Mouse (Mus musculus): ENCODE measurements at regions not wholly inside any gene's neighbourhood (a gene's known extent, or its start where the extent isn't known, plus 50 kb on each side); places are given as distances from the start of the nearest gene placed in this dataset.

DNA sequence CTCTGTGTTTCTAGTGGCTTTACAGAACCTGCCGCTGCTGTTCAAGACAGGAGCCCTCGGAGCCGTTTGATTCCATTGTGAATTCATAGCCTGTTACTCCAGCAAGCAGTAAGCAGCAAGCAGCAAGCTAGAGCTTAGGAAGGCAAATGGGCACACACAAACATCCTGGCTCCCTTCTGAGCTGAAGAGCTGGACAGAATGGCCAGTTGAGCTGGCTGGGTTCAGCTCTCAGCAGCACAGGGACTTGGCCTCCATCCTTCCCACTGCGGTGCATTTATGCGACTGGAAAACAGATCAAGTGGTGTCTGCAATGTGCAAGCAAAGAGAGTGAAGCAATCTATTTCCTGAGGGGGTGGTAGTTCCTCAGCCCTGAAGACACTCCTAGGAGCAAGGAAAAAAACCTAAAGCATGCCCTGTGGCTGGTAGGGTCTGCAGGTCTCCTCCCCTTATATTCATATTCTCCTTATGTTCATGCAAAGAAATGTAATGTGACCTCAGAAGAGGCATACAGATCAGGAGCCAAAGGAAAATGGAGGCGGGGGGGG lies 513.9 kb upstream of the Gulo start:
- no peak overlapping the region for H3K27ac ChIP-seq (replicated peaks)
- ATAC-seq (ENCODE audit: extremely low read depth, insufficient number of reproducible peaks, low FRiP score, low TSS enrichment) = no peak
- whole genome bisulfite sequencing = 72% methylated on average over 6 of the region's 6 CpGs

DNA sequence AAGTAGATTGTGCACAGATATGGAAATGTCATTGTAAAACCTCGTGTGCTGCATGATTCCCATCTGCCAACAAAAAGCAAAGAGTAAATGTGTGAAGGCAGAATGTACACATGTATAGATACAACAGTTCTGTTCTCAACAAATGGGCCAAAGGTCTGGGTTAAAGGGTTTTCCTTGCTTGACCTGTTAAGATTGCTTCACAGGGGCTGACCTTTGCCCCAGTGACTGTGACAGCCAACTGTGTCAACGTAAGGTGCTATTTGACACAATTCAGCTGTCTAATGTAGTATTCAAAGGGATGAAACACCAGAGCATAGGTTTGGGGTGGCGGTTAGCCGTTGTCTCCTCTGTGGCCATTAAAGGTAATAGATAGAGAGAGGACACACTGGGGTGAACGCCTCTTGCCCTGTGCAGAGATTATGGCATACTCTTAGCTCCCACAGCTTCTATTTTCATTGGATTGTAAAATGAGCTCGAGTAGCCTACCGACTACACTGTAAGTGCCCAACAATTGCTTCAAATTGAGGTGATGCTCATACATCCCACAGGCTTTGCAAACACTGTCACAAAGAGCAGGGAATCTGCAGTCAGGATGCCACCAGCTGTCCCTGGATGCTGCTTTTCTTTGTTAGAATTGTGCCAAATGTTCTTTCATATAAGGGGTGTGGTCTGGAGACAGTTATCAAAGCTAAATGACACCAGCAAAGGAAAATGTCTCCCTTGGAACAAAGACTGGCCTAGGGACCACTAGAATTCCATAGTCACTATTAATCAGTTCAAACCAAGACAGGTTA lies 513.0 kb upstream of the Gulo start:
- no peak overlapping the region for H3K27ac ChIP-seq (replicated peaks)
- H3K9me3 ChIP-seq = no peaks in the 10 kb centered on the region
- H3K27me3 ChIP-seq (replicated peaks) = no peaks in the 10 kb centered on the region
- 54% methylated on average over 7 of the region's 7 CpGs for WGBS
- H3K36me3 ChIP-seq = no peaks in the 10 kb centered on the region
- no peaks in the 10 kb centered on the region for H3K4me1 ChIP-seq
- ATAC-seq (ENCODE audit: extremely low read depth, insufficient number of reproducible peaks, low FRiP score, low TSS enrichment) = no peak
- no peak overlapping the region for H3K4me2 ChIP-seq
- no peak overlapping the region for H3K9ac ChIP-seq
- H3K4me3 ChIP-seq = no peak overlapping the region

More for the DNA sequence above, 513.9 kb upstream of the Gulo start:
- Histone ChIP-seq H3K4me3 (no peak overlapping the region), H3K9me3 (no peaks in the 10 kb centered on the region), H3K4me1 (no peaks in the 10 kb centered on the region), H3K9ac (no peak overlapping the region), H3K27me3 (replicated peaks) (no peaks in the 10 kb centered on the region), H3K4me2 (no peak overlapping the region), H3K36me3 (no peaks in the 10 kb centered on the region)

DNA sequence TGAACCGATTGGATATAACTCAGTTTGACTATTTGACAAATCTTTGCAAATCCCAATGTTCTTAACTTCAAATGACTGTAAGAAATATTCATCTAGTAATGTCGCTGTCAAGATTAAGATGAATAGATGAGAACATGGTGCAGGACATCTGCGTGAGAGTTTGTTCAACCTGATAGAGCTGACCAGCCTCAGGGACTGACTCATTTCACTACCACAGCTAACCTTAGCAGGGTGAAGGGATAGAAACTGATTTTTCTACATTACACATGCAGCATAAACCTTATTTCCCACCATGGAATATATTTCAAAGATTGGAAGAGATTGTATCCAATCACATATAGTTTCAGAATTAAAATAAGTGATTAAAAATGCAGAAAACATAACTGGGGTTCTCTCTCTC lies 507.8 kb upstream of the Gulo start:
- no peak overlapping the region for H3K4me3 ChIP-seq
- WGBS = 77% methylated on average over 3 of the region's 3 CpGs
- H3K27me3 ChIP-seq (replicated peaks) = no peaks in the 10 kb centered on the region
- no peak overlapping the region for H3K27ac ChIP-seq (replicated peaks)
- ATAC-seq (ENCODE audit: extremely low read depth, insufficient number of reproducible peaks, low FRiP score, low TSS enrichment) = no peak
- H3K9ac ChIP-seq = no peak overlapping the region
- H3K9me3 ChIP-seq = 0 out of 2 replicates have a peak, but pooled peaks cover 4% of the 10 kb centered on the region
- no peaks in the 10 kb centered on the region for H3K4me1 ChIP-seq
- H3K4me2 ChIP-seq = no peak overlapping the region
- no peaks in the 10 kb centered on the region for H3K36me3 ChIP-seq

DNA sequence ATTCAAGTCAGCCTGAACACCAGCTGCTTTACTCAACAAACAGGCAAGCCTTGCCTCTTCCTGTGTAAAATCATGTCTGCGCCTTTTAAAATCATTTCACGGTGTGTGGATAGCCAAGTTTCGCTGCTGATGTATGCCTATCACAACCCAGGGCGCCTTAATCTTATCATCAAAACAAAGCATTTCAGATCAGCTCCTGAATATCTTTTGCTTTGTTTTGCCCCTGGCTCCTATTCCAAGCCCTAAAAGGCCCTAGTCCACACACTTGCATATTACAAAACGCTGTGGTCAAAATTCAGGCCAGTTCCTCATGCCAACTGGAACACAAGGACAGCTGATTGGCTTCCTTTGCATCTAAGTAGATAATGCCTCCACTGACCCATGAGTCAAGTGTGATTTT lies 501.7 kb upstream of the Gulo start:
- Histone ChIP-seq H3K4me2 (no peak overlapping the region), H3K4me1 (no peaks in the 10 kb centered on the region), H3K9ac (no peak overlapping the region), H3K27ac (replicated peaks) (no peak overlapping the region), H3K9me3 (0 out of 2 replicates have a peak, but pooled peaks cover 4% of the 10 kb centered on the region), H3K4me3 (no peak overlapping the region), H3K27me3 (replicated peaks) (no peaks in the 10 kb centered on the region), H3K36me3 (no peaks in the 10 kb centered on the region)
- 59% methylated on average over 5 of the region's 5 CpGs for WGBS
- ATAC-seq (ENCODE audit: extremely low read depth, insufficient number of reproducible peaks, low FRiP score, low TSS enrichment) = no peak

DNA sequence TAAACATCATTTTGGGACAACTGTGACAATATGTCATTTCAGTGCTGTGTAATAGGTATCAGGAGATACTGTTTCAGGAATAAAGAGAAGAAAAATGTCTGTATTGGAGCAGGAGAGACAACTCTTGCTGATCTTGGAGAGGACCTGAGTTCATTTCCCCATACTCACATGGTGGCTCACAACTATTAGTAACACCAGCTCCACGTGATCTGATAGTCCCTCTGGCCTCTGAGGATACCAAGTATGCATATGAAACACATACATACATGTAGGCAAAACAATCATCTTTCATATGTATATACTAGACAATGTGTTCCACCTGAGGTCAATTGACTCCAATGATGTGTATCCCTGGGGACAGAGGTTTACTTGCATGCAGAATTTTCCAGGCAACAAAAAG lies 501.2 kb upstream of the Gulo start:
- H3K36me3 ChIP-seq = no peaks in the 10 kb centered on the region
- H3K27ac ChIP-seq (replicated peaks) = no peak overlapping the region
- 36% methylated on average over 1 of the region's 1 CpGs for WGBS
- H3K27me3 ChIP-seq (replicated peaks) = no peaks in the 10 kb centered on the region
- H3K9me3 ChIP-seq = 0 out of 2 replicates have a peak, but pooled peaks cover 4% of the 10 kb centered on the region
- ATAC-seq (ENCODE audit: extremely low read depth, insufficient number of reproducible peaks, low FRiP score, low TSS enrichment) = no peak
- no peak overlapping the region for H3K4me3 ChIP-seq
- H3K9ac ChIP-seq = no peak overlapping the region
- H3K4me2 ChIP-seq = no peak overlapping the region
- H3K4me1 ChIP-seq = no peaks in the 10 kb centered on the region

DNA sequence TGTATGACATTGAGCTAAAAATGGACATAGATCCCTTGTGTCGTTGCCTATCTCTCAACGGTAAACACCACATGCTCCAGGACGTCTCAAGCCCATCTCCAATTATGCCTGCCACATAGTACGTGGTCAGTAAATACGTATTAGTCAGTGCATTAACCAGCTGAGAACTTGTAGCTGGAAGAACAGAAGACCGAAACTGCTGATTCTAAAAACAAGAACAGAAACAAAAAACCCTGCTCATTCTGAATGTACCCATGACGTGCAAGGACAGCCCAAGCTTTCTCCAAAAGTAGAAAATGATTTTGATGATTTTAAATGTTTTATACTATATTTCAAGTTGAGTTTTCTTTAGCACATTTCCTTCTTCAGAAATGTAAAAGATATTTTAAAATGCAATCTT lies 500.7 kb upstream of the Gulo start:
- H3K9ac ChIP-seq = no peak overlapping the region

DNA sequence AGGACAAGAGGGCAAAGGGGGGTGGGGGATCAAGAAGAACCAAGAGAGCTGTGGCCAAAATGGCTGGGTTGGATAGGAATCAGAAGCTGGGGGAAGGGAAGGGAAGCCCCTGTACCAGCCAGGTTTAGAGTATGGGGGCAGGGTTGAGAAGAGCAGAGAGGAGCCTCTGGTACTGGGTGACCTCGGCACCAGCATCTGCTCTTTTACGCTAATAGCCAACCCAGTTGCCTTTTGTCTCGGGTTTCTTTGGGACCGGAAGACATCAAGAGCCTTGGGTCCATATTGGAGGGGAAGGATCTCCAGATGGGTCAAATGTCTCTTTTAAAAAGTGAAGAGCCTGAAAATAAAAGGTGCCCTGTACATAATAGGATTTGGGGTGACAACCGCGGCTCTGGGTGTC lies 493.0 kb upstream of the Gulo start:
- Histone ChIP-seq H3K4me1 (no peaks in the 10 kb centered on the region), H3K27ac (replicated peaks) (no peak overlapping the region), H3K4me3 (no peak overlapping the region), H3K4me2 (no peak overlapping the region), H3K36me3 (no peaks in the 10 kb centered on the region), H3K9ac (no peak overlapping the region), H3K27me3 (replicated peaks) (0 out of 2 replicates have a peak, but pooled peaks cover 7% of the 10 kb centered on the region), H3K9me3 (no peaks in the 10 kb centered on the region)
- no peak for ATAC-seq (ENCODE audit: extremely low read depth, insufficient number of reproducible peaks, low FRiP score, low TSS enrichment)
- WGBS = 73% methylated on average over 6 of the region's 6 CpGs

More for the DNA sequence above, 500.7 kb upstream of the Gulo start:
- H3K4me3 ChIP-seq = no peak overlapping the region
- H3K4me1 ChIP-seq = no peaks in the 10 kb centered on the region
- ATAC-seq (ENCODE audit: extremely low read depth, insufficient number of reproducible peaks, low FRiP score, low TSS enrichment) = no peak
- no peaks in the 10 kb centered on the region for H3K36me3 ChIP-seq
- no peak overlapping the region for H3K27ac ChIP-seq (replicated peaks)
- H3K4me2 ChIP-seq = no peak overlapping the region
- 78% methylated on average over 7 of the region's 7 CpGs for WGBS
- no peaks in the 10 kb centered on the region for H3K27me3 ChIP-seq (replicated peaks)
- H3K9me3 ChIP-seq = 0 out of 2 replicates have a peak, but pooled peaks cover 4% of the 10 kb centered on the region

DNA sequence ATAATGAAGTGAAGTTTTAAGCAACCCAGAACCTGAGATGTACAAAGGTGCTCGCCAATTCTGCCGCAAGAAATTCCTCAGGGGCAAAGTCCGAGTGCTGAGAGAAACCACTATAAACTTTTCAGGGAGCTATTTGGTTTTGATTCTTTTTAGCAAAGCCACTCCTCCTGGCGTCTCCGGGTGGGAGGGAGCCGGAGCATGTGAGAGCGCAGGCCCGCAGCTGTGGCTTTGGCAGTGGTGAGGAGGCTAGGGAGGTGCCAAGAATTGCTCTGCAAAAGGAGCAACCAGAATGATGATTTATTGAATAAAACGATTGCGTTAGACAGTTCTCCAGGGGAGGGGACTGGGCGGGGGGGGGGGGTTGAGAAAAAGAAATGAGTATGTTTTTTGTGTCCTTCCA lies 490.9 kb upstream of the Gulo start:
- Histone ChIP-seq H3K9ac (no peak overlapping the region), H3K27ac (replicated peaks) (no peak overlapping the region), H3K36me3 (no peaks in the 10 kb centered on the region), H3K27me3 (replicated peaks) (0 out of 2 replicates have a peak, but pooled peaks cover 7% of the 10 kb centered on the region), H3K9me3 (no peaks in the 10 kb centered on the region), H3K4me3 (no peak overlapping the region), H3K4me2 (peak overlapping the region; percentile 24; the same call in 1 of the 2 replicates), H3K4me1 (0 out of 2 replicates have a peak, but pooled peaks cover 3% of the 10 kb centered on the region)
- ATAC-seq (ENCODE audit: extremely low read depth, insufficient number of reproducible peaks, low FRiP score, low TSS enrichment) = no peak
- WGBS = 35% methylated on average over 11 of the region's 11 CpGs

DNA sequence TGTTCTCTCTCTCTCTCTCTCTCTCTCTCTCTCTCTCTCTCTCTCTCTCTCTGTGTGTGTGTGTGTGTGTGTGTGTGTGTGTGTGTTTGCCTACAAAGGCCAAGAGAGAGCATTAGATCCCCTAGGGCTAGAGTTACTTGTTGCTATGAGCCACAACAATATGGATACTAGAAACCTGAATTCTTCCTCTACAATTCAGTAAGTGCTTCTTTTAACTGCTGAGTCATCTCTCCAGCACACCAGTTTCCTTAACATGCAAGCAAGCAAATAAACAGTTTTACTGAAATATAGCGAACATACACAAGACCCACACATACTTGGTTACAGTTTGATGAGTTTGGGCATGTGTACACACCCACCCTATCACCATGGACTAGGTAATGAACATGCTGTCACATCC lies 486.1 kb upstream of the Gulo start:
- Histone ChIP-seq H3K9me3 (no peaks in the 10 kb centered on the region), H3K36me3 (no peaks in the 10 kb centered on the region), H3K4me3 (no peak overlapping the region), H3K9ac (no peak overlapping the region), H3K27me3 (replicated peaks) (0 out of 2 replicates have a peak, but pooled peaks cover 7% of the 10 kb centered on the region), H3K4me1 (peaks cover 8% of the 10 kb centered on the region; the same call in 1 of the 2 replicates), H3K4me2 (no peak overlapping the region), H3K27ac (replicated peaks) (no peak overlapping the region)
- WGBS = 82% methylated on average over 1 of the region's 1 CpGs
- ATAC-seq (ENCODE audit: extremely low read depth, insufficient number of reproducible peaks, low FRiP score, low TSS enrichment) = no peak

DNA sequence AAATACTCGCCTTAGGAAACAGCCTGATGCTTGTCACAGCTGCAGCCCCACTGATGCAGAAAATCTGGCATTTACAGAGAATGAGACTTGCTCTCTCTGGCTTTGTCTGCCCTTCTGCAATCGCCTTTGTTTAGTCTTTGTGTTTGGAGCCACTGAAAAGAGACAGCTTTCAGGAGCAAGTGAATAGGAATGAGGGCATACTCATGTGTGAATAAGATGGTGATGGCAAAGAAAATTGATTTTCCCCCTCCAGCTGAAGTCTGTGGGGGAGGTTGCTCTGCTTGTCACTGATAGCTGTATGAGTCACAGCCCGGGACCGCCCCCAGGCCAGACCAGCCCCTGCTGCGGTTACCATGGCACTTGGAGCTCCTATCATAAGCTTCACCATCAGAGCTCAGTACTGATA lies 485.5 kb upstream of the Gulo start:
- 24% methylated on average over 5 of the region's 5 CpGs for WGBS
- H3K27ac ChIP-seq (replicated peaks) = no peak overlapping the region
- H3K4me3 ChIP-seq = no peak overlapping the region
- peaks cover 8% of the 10 kb centered on the region; the same call in 1 of the 2 replicates for H3K4me1 ChIP-seq
- no peak overlapping the region for H3K9ac ChIP-seq
- 0 out of 2 replicates have a peak, but pooled peaks cover 7% of the 10 kb centered on the region for H3K27me3 ChIP-seq (replicated peaks)
- H3K9me3 ChIP-seq = no peaks in the 10 kb centered on the region
- H3K4me2 ChIP-seq = no peak overlapping the region
- no peaks in the 10 kb centered on the region for H3K36me3 ChIP-seq
- ATAC-seq (ENCODE audit: extremely low read depth, insufficient number of reproducible peaks, low FRiP score, low TSS enrichment) = no peak

DNA sequence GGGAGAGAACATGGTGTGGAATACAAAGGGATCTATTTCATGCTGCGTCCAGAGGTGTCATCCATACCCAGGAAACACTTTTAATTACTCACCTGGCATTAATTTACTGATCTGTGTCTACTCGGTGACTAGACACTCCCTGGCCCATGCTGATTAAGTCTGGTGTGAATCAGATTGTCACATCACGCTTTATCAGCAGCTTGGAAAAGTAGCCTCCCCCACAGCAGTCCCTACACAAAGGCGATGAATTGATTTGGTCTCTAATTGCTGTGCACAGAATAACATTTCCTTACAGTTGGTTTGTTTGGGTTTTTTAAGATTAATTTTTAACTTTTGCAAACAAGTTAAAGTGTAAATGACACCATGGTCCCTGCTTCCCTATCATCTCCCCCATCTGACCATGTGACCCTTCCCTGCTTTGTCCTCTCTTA lies 484.7 kb upstream of the Gulo start:
- no peak overlapping the region for H3K27ac ChIP-seq (replicated peaks)
- 60% methylated on average over 4 of the region's 4 CpGs for whole genome bisulfite sequencing

More for the DNA sequence above, 484.7 kb upstream of the Gulo start:
- H3K9me3 ChIP-seq = no peaks in the 10 kb centered on the region
- no peaks in the 10 kb centered on the region for H3K36me3 ChIP-seq
- H3K4me1 ChIP-seq = peaks cover 8% of the 10 kb centered on the region; the same call in 1 of the 2 replicates
- H3K4me2 ChIP-seq = no peak overlapping the region
- 0 out of 2 replicates have a peak, but pooled peaks cover 1% of the 10 kb centered on the region for H3K27me3 ChIP-seq (replicated peaks)
- no peak overlapping the region for H3K9ac ChIP-seq
- ATAC-seq (ENCODE audit: extremely low read depth, insufficient number of reproducible peaks, low FRiP score, low TSS enrichment) = no peak
- H3K4me3 ChIP-seq = no peak overlapping the region

Data from heart, embryonic 13.5 days (tissue).